Mouse (Mus musculus): ENCODE data around the gene Gm49601. TPM values are rescaled to one million over a fixed set of nuclear protein-coding genes. Genes with fewer than 3 reads are reported as not detected.

Gm49601 gene
- total and polyA plus RNA-seq, 3 experiments, result 1.4 TPM; not detected in 2

GRCm38 (mm10) chr16:18642291-18642690 is 16.1 kb upstream of the Gm49601 start:
- Histone ChIP-seq H3K4me1 (ENCODE audit: control insufficient read depth in 1 of 2, insufficient read depth in 2 of 2) (no peaks in the 10 kb centered on the region), H3K4me3 (replicated peaks in 1 of 3; ENCODE audit: low read depth in 2 of 3, low read length in 2 of 3, poor library complexity in 1 of 3) (no peak overlapping the region), H3K27me3 (replicated peaks) (peaks cover 57% of the 10 kb centered on the region), H3K27ac (ENCODE audit: insufficient read depth, low read depth) (no peak overlapping the region), H3K36me3 (replicated peaks in 1 of 2; ENCODE audit: control insufficient read depth in 1 of 2, insufficient read depth in 1 of 2, low read length in 1 of 2) (no peaks in the 10 kb centered on the region), H3K4me2 (ENCODE audit: insufficient read depth, low read depth, poor library complexity, severe bottlenecking) (no peak overlapping the region), H3K9me3 (replicated peaks; ENCODE audit: low read length) (no peaks in the 10 kb centered on the region), H3K9ac (ENCODE audit: insufficient read depth, low read depth) (no peak overlapping the region), H3K79me2 (replicated peaks; ENCODE audit: control insufficient read depth, extremely low read depth, insufficient read depth, poor library complexity, severe bottlenecking) (no peaks in the 10 kb centered on the region)
- dilution Hi-C loops (cut with MboI; ENCODE audit: extremely low pct_ligation_motif_present, extremely low pct_unique_long_range_greater_than_20kb, low sequenced_read_pairs) (no loop called here), in situ Hi-C loops (cut with MboI; ENCODE audit: low pct_ligation_motif_present, low pct_unique_long_range_greater_than_20kb, low sequenced_read_pairs) (no loop called here)
- no peak for DNase-seq (ENCODE audit: extremely low read depth)
- TF ChIP-seq POLR2A (IDR thresholded peaks at IDR 0.05; ENCODE audit: low read depth, low read length) (no peak), ZKSCAN1 (IDR thresholded peaks at IDR 0.05; ENCODE audit: borderline replicate concordance, low read depth, low read length) (no peak), SMC3 (IDR thresholded peaks at IDR 0.05; ENCODE audit: low read depth, low read length) (no peak)

GRCm38 (mm10) chr16:18639382-18639929 is 13.2 kb upstream of the Gm49601 start:
- Histone ChIP-seq H3K4me3 (replicated peaks in 1 of 3; ENCODE audit: low read depth in 2 of 3, low read length in 2 of 3, poor library complexity in 1 of 3) (no peak overlapping the region), H3K4me2 (ENCODE audit: insufficient read depth, low read depth, poor library complexity, severe bottlenecking) (no peak overlapping the region), H3K4me1 (ENCODE audit: control insufficient read depth in 1 of 2, insufficient read depth in 2 of 2) (no peaks in the 10 kb centered on the region), H3K36me3 (replicated peaks in 1 of 2; ENCODE audit: control insufficient read depth in 1 of 2, insufficient read depth in 1 of 2, low read length in 1 of 2) (no peaks in the 10 kb centered on the region), H3K27ac (ENCODE audit: insufficient read depth, low read depth) (no peak overlapping the region), H3K79me2 (replicated peaks; ENCODE audit: control insufficient read depth, extremely low read depth, insufficient read depth, poor library complexity, severe bottlenecking) (no peaks in the 10 kb centered on the region), H3K9me3 (replicated peaks; ENCODE audit: low read length) (no peaks in the 10 kb centered on the region), H3K27me3 (replicated peaks) (peaks cover 68% of the 10 kb centered on the region), H3K9ac (ENCODE audit: insufficient read depth, low read depth) (no peak overlapping the region)
- in situ Hi-C loops (cut with MboI; ENCODE audit: low pct_ligation_motif_present, low pct_unique_long_range_greater_than_20kb, low sequenced_read_pairs), result loop anchor here (5.0 kb wide), 1 partner anchor 38 kb away; no protein-coding TSS in a partner anchor
- TF ChIP-seq PAX5 (IDR thresholded peaks at IDR 0.05; ENCODE audit: low read length) (no peak), MAX (IDR thresholded peaks at IDR 0.05; ENCODE audit: low read length) (no peak), ZKSCAN1 (IDR thresholded peaks at IDR 0.05; ENCODE audit: borderline replicate concordance, low read depth, low read length) (no peak), KAT2A (IDR thresholded peaks at IDR 0.05; ENCODE audit: insufficient replicate concordance, low read length) (no peak), SMC3 (IDR thresholded peaks at IDR 0.05; ENCODE audit: low read depth, low read length) (no peak), ETS1 (conservative IDR thresholded peaks at IDR 0.05; ENCODE audit: low read depth, low read length) (no peak), ZMIZ1 (IDR thresholded peaks at IDR 0.05; ENCODE audit: low read depth, low read length) (no peak), JUN (IDR thresholded peaks at IDR 0.05; ENCODE audit: insufficient read depth, low read depth, low read length) (no peak), BHLHE40 (IDR thresholded peaks at IDR 0.05; ENCODE audit: low read depth, low read length) (no peak), MAZ (IDR thresholded peaks at IDR 0.05; ENCODE audit: low read depth, low read length) (no peak), MYC (IDR thresholded peaks at IDR 0.05; ENCODE audit: low read depth, low read length) (no peak), TBP (conservative IDR thresholded peaks at IDR 0.05; ENCODE audit: low read depth, low read length) (no peak), ELF1 (IDR thresholded peaks at IDR 0.05; ENCODE audit: low read depth, low read length) (no peak), CTCF (conservative IDR thresholded peaks at IDR 0.05 in 1 of 2, IDR thresholded peaks at IDR 0.05 in 1 of 2; ENCODE audit: low read depth in 2 of 2, low read length in 2 of 2) (no peak), JUND (conservative IDR thresholded peaks at IDR 0.05; ENCODE audit: low read depth, low read length) (no peak), UBTF (IDR thresholded peaks at IDR 0.05; ENCODE audit: low read depth, low read length) (no peak), GABPA (IDR thresholded peaks at IDR 0.05; ENCODE audit: insufficient replicate concordance, low read depth, low read length) (no peak), CHD2 (IDR thresholded peaks at IDR 0.05; ENCODE audit: low read length) (no peak)
- dilution Hi-C loops (cut with MboI; ENCODE audit: extremely low pct_ligation_motif_present, extremely low pct_unique_long_range_greater_than_20kb, low sequenced_read_pairs), result no loop called here
- DNase-seq (ENCODE audit: extremely low read depth), result no peak

All from CH12.LX (cell line).